Mouse (Mus musculus): ENCODE data around the gene A530064D06Rik. TPM values are rescaled to one million over a fixed set of nuclear protein-coding genes. Genes with fewer than 3 reads are reported as not detected.

A530064D06Rik gene
- 0.17 TPM in 1 of 2 replicates, not detected in the other for polyA plus RNA-seq (2012; ENCODE audit: low replicate concordance)

DNA sequence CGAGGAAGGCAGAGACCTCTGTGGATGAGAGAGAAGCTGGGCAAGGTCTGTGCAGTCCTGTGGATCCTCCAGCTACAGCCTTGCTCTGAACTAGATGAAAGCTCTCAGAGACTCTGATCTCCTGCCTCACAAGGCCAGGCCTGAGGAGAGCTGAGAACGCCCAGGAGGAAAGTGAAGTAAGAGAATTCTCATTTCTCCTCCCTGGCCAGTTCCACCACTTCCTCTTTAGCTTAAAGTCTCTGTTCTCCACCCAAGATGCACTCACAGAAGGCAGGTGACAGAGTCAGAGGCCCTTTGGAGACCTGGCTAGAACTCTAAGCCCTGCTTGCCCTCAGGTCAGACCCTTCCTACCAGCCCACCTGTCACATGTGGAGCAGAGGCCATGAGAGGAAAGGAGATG, at the start of gene A530064D06Rik:
TSS of gene A530064D06Rik (minus strand) at position 173 of the 400 bp plus-strand sequence.

DNA sequence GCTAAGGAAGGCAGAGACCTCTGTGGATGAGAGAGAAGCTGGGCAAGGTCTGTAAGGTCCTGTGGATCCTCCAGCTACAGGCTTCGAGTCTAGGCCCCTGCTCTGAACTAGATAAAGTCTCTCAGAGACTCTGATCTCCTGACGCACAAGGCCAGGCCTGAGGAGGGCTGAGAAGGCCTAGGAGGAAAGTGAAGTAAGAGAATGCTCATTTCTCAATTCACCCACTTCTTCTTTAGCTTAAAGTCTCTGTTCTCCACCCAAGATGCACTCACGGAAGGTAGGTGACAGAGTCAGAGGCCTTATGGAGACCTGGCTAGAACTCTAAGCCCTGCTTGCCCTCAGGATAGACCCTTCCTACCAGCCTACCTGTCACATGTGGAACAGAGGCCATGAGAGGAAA, 21.0 kb downstream of the A530064D06Rik start, which contains the start of gene 9830107B12Rik:
TSS of gene 9830107B12Rik (minus strand) at position 149 of the 400 bp plus-strand sequence.

Other genes starting within 250 kb of the A530064D06Rik start
- 121 and 191 TPM in 2 replicates for gene Foxp4, start 242.6 kb downstream of the A530064D06Rik start, polyA plus RNA-seq (2012; ENCODE audit: low replicate concordance)
- not detected in 2 replicates for gene 1700122O11Rik, start 129.0 kb downstream of the A530064D06Rik start, polyA plus RNA-seq (2012; ENCODE audit: low replicate concordance)
- not detected in 2 replicates for gene 1700067P10Rik, start 78.0 kb downstream of the A530064D06Rik start, polyA plus RNA-seq (2012; ENCODE audit: low replicate concordance)
- not detected in 2 replicates for gene 9830107B12Rik, start 21.0 kb downstream of the A530064D06Rik start, polyA plus RNA-seq (2012; ENCODE audit: low replicate concordance)
- not detected in 2 replicates for gene Trem1, start 65.5 kb upstream of the A530064D06Rik start, polyA plus RNA-seq (2012; ENCODE audit: low replicate concordance)
- gene Trem3, start 80.5 kb upstream of the A530064D06Rik start, polyA plus RNA-seq (2012; ENCODE audit: low replicate concordance) = not detected in 2 replicates
- 3.2 and 6.5 TPM in 2 replicates for gene Treml4, start 97.0 kb upstream of the A530064D06Rik start, polyA plus RNA-seq (2012; ENCODE audit: low replicate concordance)
- gene Treml2, start 132.2 kb upstream of the A530064D06Rik start, polyA plus RNA-seq (2012; ENCODE audit: low replicate concordance) = 6.5 and 10.4 TPM in 2 replicates
- 1.1 and 2.0 TPM in 2 replicates for gene B430306N03Rik, start 148.9 kb upstream of the A530064D06Rik start, polyA plus RNA-seq (2012; ENCODE audit: low replicate concordance)
- 0.17 and 0.53 TPM in 2 replicates for gene Trem2, start 179.1 kb upstream of the A530064D06Rik start, polyA plus RNA-seq (2012; ENCODE audit: low replicate concordance)
- 0.50 and 2.9 TPM in 2 replicates for gene Treml1, start 192.6 kb upstream of the A530064D06Rik start, polyA plus RNA-seq (2012; ENCODE audit: low replicate concordance)
- 16.0 and 20.8 TPM in 2 replicates for gene Nfya, start 242.6 kb upstream of the A530064D06Rik start, polyA plus RNA-seq (2012; ENCODE audit: low replicate concordance)
- gene Oard1, start 242.7 kb upstream of the A530064D06Rik start, polyA plus RNA-seq (2012; ENCODE audit: low replicate concordance) = 1.9 and 18.5 TPM in 2 replicates

Measured in leukemia stem cell, adult 10-12 weeks (primary cell).